Mouse (Mus musculus): Measurements from ENCODE around the gene Fam20a.

DNA sequence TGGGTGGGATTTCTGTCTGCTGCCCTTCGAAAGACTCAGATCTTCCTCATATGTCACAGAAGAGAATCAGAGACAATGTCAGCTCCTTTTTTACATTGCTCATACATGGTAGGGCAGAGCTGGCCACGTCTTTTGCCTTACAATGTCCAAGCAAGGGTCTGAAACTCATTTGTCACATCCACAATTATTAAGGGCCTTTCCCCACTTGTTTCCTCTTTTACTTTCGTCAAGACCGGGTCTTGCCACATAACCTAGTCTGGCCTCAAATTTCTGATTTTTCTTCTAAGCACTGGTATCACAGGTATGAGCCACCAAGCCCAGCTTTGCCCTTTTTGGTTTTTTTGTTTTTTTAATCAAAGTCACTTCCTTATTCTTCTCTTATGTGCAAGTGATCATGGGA is 25.6 kb downstream of the Fam20a start:
- TF ChIP-seq EP300 (IDR thresholded peaks at IDR 0.05; ENCODE audit: low read depth) (no peak), CTCF (IDR thresholded peaks at IDR 0.05; ENCODE audit: low read depth) (no peak)

Measured in liver, embryonic 14.5 days (tissue).